Mouse (Mus musculus) regulatory T cell (primary cell): ENCODE data around the gene Ptcd1.

Experiments used
- in situ Hi-C: fragments of 300-600 bp; cut with MboI, MseI; formaldehyde crosslinking; loops from one replicate; pipeline ENCODE4 v1.15.1; 2025; ENCODE audit warnings: high pct_unique_total_duplicates

The Ptcd1 gene

GRCm38 (mm10) chr5:145166536-145167305 lies at the start of gene Ptcd1, which contains the start of gene Cpsf4:
Gene Ptcd1 (minus strand): TSS chr5:145167108.
Gene Cpsf4 (plus strand): TSS chr5:145167213.
- in situ Hi-C loops, result no loop called here

- in situ Hi-C loops, result loop anchor here (25.0 kb wide), 1 partner anchor 1573 kb away; the partner anchor contains the start of gene Usp12
Measured at GRCm38 (mm10) chr5:145214679-145215078, 47.8 kb upstream of the Ptcd1 start.

DNA sequence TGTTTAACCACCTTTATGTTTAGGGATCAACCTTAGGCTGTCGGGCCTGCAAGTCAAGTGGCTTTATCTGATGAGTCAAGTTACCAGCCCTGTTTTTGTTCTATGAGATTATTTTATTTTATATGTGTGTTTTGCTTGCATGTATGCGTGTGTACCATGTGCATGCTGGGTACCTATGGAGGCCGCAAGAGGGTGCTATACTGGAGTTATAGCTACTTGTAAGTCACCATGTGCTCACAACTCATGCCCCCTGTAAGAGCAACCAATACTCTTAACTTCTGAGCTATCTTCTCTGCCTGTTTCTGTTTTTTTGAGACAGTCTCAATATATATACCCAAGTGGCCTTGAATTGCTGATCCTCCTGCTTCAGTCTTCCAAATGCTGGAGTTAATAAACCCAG lies 46.6 kb upstream of the Ptcd1 start:
- in situ Hi-C loops, result loop anchor here (25.0 kb wide), 1 partner anchor 1574 kb away; the partner anchor contains the start of gene Usp12

- in situ Hi-C loops, result loop anchor here (25.0 kb wide), 1 partner anchor 1575 kb away; the partner anchor contains the start of gene Usp12
Measured at GRCm38 (mm10) chr5:145212216-145212615, 45.3 kb upstream of the Ptcd1 start.

DNA sequence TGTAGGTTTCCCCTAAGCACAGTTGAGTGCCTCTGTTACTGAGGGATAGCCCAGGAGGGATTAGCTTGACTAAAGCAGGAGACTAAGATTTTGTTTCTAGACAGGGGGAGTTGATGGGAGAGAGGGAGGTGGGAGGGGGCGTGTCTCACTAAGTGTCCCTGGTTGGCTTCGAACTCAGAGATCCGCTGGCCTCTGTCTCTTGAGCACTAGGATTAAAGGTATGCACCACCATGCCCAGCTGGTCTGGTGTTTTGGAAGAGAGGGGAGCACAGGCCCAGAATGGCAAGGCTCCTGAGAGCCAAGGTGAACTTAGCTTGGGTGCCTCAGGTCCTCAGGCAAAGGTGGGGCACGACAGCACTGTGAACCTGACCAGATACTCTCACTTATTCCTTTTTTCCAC lies 44.4 kb upstream of the Ptcd1 start:
- in situ Hi-C loops, result loop anchor here (25.0 kb wide), 1 partner anchor 1576 kb away; the partner anchor contains the start of gene Usp12

DNA sequence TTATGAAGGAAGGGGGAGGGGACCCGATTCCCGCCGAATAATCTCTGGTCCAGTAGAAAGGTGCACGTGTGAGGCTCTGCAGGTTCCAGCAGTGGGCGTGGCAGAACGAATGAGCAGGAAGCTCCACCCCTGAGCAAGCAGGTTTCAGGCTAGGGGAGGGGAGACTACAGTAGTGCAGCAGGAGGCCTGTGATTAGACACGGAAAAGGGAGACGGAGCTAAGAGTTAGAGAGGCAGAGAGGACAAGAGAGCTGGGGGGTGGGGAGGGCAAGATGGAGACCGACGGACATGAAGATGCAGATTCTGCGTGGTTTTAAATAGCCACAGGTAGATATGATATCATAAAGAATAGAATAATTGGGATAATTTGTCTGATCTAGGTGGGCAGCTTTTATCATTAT lies 41.5 kb upstream of the Ptcd1 start:
- in situ Hi-C loops, result loop anchor here (25.0 kb wide), 1 partner anchor 1579 kb away; the partner anchor contains the start of gene Usp12

GRCm38 (mm10) chr5:145207954-145208353 lies 41.0 kb upstream of the Ptcd1 start:
- in situ Hi-C loops, result loop anchor here (25.0 kb wide), 1 partner anchor 1579 kb away; the partner anchor contains the start of gene Usp12

GRCm38 (mm10) chr5:145207385-145207784 lies 40.5 kb upstream of the Ptcd1 start:
- in situ Hi-C loops, result loop anchor here (25.0 kb wide), 1 partner anchor 1580 kb away; the partner anchor contains the start of gene Usp12

- in situ Hi-C loops, result loop anchor here (25.0 kb wide), 1 partner anchor 1582 kb away; the partner anchor contains the start of gene Usp12
Measured at GRCm38 (mm10) chr5:145205041-145205440, 38.1 kb upstream of the Ptcd1 start.

DNA sequence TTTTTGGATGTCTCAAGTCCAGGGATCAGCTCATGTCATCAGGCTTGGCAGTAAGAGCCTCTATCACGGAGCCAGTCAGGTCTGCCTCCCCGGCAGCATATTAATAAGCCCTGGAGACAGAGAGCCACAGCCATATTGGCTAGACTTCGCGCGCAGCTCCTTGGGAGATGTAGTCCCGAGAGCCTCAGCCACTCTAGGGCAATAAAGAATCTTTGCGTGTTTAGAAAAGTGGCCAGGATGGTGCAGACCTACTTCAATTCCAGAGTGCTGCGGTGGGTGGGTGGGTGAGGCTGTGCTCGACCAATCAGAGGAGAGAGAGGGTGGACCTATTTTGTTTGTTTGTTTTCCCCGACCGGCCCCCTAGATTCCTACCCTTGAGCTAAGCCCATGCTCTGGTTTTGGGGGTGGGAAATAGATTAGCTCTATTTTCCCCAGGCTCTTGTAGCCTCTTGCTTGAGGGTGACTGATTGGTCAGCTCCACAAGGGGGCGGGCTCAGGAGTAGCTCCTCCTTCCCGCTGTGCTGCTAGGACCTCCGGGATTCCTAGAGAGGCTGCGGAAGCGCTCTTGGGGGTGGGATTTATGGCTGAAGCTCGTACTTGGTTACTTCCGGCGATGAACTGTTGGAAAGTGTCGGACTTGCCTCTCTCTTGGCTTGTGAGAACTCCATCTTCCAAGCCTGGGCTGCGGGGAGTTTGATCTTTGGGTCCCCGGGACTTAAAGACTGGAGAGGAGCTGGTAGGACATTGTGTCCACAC lies 37.2 kb upstream of the Ptcd1 start, which contains the start of gene Zkscan5:
Gene Zkscan5 (plus strand): TSS at position 627 of the 756 bp plus-strand sequence.
- in situ Hi-C loops, result loop anchor here (25.0 kb wide), 1 partner anchor 1583 kb away; the partner anchor contains the start of gene Usp12

- in situ Hi-C loops, result loop anchor here (25.0 kb wide), 1 partner anchor 1585 kb away; the partner anchor contains the start of gene Usp12
Measured at GRCm38 (mm10) chr5:145202446-145202845, 35.5 kb upstream of the Ptcd1 start.

GRCm38 (mm10) chr5:145201321-145201991 lies 34.5 kb upstream of the Ptcd1 start, which contains the start of gene Zkscan14:
Gene Zkscan14 (minus strand): TSS chr5:145201868.
- in situ Hi-C loops, result loop anchor here (25.0 kb wide), 1 partner anchor 1586 kb away; the partner anchor contains the start of gene Usp12

GRCm38 (mm10) chr5:145200387-145200786 lies 33.5 kb upstream of the Ptcd1 start:
- in situ Hi-C loops, result loop anchor here (25.0 kb wide), 1 partner anchor 1587 kb away; the partner anchor contains the start of gene Usp12

DNA sequence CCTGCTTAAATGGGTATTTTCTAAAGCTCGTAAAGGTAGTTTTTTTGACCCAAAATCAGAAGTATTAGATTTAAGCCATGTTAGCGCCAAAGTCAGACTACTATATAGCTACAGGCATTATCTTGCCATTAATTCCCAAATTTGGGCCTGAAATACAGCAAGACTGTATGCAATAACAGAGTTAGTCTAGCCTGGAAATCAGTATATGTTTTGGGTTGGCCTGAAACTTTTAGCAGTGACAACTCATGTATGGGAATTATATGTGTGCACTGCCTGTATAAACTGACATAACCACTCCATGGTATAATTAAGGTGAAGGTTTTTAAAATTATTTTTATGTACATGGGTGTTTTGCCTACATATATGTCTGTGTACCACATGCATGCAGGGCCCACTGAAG lies 25.1 kb upstream of the Ptcd1 start, which contains the start of gene Atp5j2:
Gene Atp5j2 (minus strand): TSS at position 101 of the 400 bp plus-strand sequence.
- in situ Hi-C loops, result loop anchor here (5.0 kb wide), 1 partner anchor 40 kb away; the partner anchor contains the start of gene Zfp655

DNA sequence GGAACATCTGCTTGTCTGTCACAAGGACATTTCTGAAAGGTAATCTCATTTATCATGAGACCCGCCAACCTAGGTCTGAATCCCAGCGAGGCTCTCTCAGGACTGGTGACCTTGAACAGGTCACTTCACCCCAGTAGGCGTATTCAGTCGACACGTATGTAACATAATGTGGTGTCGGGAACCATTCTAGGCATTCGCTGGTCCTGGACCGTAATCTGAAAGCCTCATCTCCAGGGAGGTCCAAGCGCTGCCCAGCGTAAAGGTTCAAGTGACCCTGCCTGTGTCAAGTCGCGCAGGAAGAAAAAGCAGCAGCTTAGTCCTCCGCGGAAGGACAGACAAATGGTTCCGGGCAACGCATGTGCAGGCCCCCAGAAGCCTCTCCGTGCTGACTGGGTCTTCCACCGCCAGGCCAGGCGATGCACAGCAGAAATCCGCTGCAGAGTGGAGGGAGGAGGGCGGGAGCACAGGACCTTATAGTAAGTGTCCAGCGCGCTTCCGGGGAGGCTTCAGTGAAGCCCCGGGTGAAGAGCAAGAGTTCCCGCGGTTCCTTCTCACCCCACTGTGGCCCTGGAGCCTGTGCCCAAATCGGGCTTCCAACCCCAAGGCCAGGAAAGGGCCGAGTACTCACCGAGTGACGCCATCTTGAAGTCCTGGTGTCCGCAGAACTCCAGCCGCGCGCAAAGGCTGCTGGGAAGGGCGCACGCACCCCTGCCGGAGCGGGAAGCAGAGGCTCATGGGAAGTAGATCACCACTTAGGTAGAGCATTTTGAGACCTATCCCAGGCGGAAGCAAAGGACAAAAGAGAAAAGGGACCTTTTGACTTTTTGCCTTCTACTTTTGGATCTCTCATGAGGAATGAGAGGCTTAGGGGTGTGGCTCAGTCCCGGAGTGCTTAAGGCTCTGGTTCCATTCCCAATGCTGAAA lies 24.2 kb upstream of the Ptcd1 start:
- in situ Hi-C loops, result loop anchor here (5.0 kb wide), 1 partner anchor 41 kb away; the partner anchor contains the start of gene Zfp655

- in situ Hi-C loops, result loop anchor here (5.0 kb wide), 1 partner anchor 42 kb away; the partner anchor contains the start of gene Zfp655
Measured at GRCm38 (mm10) chr5:145190373-145190772, 23.5 kb upstream of the Ptcd1 start.

DNA sequence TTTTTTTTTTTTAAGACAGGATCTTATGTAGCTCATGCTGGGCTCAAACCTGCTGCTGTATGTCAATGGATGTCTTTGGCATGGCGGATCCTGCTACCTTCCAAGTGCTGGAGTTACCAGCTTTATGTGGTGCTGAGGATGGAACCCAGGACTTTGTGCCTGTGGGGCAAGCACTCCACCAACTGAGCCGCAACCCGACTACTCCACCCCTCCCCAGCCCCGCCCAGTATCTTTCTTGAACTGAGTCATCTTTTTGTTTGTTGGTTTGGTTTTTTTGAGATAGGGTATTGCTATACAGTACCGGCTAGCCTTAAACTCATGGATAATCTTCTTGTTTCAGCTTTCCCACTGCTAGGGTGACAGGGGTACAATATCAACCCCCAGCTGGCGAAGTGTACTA lies 22.5 kb upstream of the Ptcd1 start:
- in situ Hi-C loops, result no loop called here

DNA sequence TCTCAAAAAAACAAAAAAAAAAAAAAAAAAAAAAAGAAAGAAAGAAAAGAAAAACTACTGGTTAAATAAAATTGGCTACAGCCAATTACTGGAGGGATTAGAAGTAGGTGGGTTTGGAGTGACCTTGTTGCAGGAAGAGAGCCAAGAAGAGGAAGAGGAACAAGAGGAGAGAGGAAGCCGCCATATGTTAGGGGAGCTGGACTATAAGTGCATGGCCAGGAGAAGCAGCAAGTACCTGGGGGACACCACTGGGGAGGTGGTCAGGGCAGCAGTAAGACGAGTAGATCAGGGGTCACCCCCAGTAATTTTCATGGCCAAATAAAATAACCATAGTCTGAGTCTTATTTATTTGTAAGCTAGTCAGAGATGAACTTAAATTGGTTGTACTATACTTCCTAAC lies 18.3 kb upstream of the Ptcd1 start:
- in situ Hi-C loops, result no loop called here

- in situ Hi-C loops, result no loop called here
Measured at GRCm38 (mm10) chr5:145178461-145178980, 11.6 kb upstream of the Ptcd1 start.
